Mouse (Mus musculus): ENCODE results near the gene Cetn3. TPM values are rescaled to one million over a fixed set of nuclear protein-coding genes. Genes with fewer than 3 reads are reported as not detected.

Gene Cetn3
- total and polyA plus RNA-seq, 3 experiments, result 55.6 to 211 (median 158) TPM

- TF ChIP-seq BHLHE40 (IDR thresholded peaks at IDR 0.05; ENCODE audit: low read depth, low read length) (no peak), TBP (conservative IDR thresholded peaks at IDR 0.05; ENCODE audit: low read depth, low read length) (no peak), RAD21 (IDR thresholded peaks at IDR 0.05; ENCODE audit: low read depth, low read length) (no peak), MXI1 (IDR thresholded peaks at IDR 0.05; ENCODE audit: low read depth, low read length) (no peak), JUND (conservative IDR thresholded peaks at IDR 0.05; ENCODE audit: low read depth, low read length) (0 out of 2 replicates have a peak, but pooled peaks have one; percentile 9), MYC (IDR thresholded peaks at IDR 0.05; ENCODE audit: low read depth, low read length) (no peak), SIN3A (IDR thresholded peaks at IDR 0.05; ENCODE audit: low read length) (no peak), IRF4 (IDR thresholded peaks at IDR 0.05; ENCODE audit: low read depth, low read length) (peak; percentile 58; the same call in 1 of the 2 replicates), EP300 (IDR thresholded peaks at IDR 0.05; ENCODE audit: low read length) (peak; percentile 56)
- Histone ChIP-seq H3K27me3 (replicated peaks) (no peaks in the 10 kb centered on the region), H3K9me3 (replicated peaks; ENCODE audit: low read length) (no peaks in the 10 kb centered on the region), H3K4me3 (replicated peaks in 1 of 3; ENCODE audit: low read depth in 2 of 3, low read length in 2 of 3, poor library complexity in 1 of 3) (no peak overlapping the region), H3K9ac (ENCODE audit: insufficient read depth, low read depth) (no peak overlapping the region), H3K4me2 (ENCODE audit: insufficient read depth, low read depth, poor library complexity, severe bottlenecking) (no peak overlapping the region), H3K36me3 (replicated peaks in 1 of 2; ENCODE audit: control insufficient read depth in 1 of 2, insufficient read depth in 1 of 2, low read length in 1 of 2) (no peaks in the 10 kb centered on the region), H3K4me1 (ENCODE audit: control insufficient read depth in 1 of 2, insufficient read depth in 2 of 2) (peaks cover 11 to 19% of the 10 kb centered on the region in 2 experiments; a peak in 3 of 4 replicates), H3K79me2 (replicated peaks; ENCODE audit: control insufficient read depth, extremely low read depth, insufficient read depth, poor library complexity, severe bottlenecking) (no peaks in the 10 kb centered on the region), H3K27ac (ENCODE audit: insufficient read depth, low read depth) (no peak overlapping the region)
- in situ Hi-C loops (cut with MboI; ENCODE audit: low pct_ligation_motif_present, low pct_unique_long_range_greater_than_20kb, low sequenced_read_pairs) (no loop called here), dilution Hi-C loops (cut with MboI; ENCODE audit: extremely low pct_ligation_motif_present, extremely low pct_unique_long_range_greater_than_20kb, low sequenced_read_pairs) (no loop called here)
- DNase-seq (ENCODE audit: extremely low read depth), result peak; percentile 11
These were observed 56.1 kb downstream of the Cetn3 start for GRCm38 (mm10) chr13:81838948-81839347.

- Histone ChIP-seq H3K4me2 (ENCODE audit: insufficient read depth, low read depth, poor library complexity, severe bottlenecking) (0 out of 2 replicates have a peak overlapping the region, but pooled peaks have one; percentile 16), H3K79me2 (replicated peaks; ENCODE audit: control insufficient read depth, extremely low read depth, insufficient read depth, poor library complexity, severe bottlenecking) (no peaks in the 10 kb centered on the region), H3K27ac (ENCODE audit: insufficient read depth, low read depth) (no peak overlapping the region), H3K27me3 (replicated peaks) (no peaks in the 10 kb centered on the region), H3K4me1 (ENCODE audit: control insufficient read depth in 1 of 2, insufficient read depth in 2 of 2) (peaks cover 11 to 19% of the 10 kb centered on the region in 2 experiments; a peak in 3 of 4 replicates), H3K4me3 (replicated peaks in 1 of 3; ENCODE audit: low read depth in 2 of 3, low read length in 2 of 3, poor library complexity in 1 of 3) (no peak overlapping the region), H3K9ac (ENCODE audit: insufficient read depth, low read depth) (no peak overlapping the region), H3K36me3 (replicated peaks in 1 of 2; ENCODE audit: control insufficient read depth in 1 of 2, insufficient read depth in 1 of 2, low read length in 1 of 2) (no peaks in the 10 kb centered on the region), H3K9me3 (replicated peaks; ENCODE audit: low read length) (no peaks in the 10 kb centered on the region)
- in situ Hi-C loops (cut with MboI; ENCODE audit: low pct_ligation_motif_present, low pct_unique_long_range_greater_than_20kb, low sequenced_read_pairs), result no loop called here
- TF ChIP-seq TBP (conservative IDR thresholded peaks at IDR 0.05; ENCODE audit: low read depth, low read length) (no peak), ZNF384 (IDR thresholded peaks at IDR 0.05; ENCODE audit: low read depth, low read length) (no peak), MAX (IDR thresholded peaks at IDR 0.05; ENCODE audit: low read length) (no peak), POLR2AphosphoS2 (IDR thresholded peaks at IDR 0.05; ENCODE audit: low read depth, low read length) (no peak), MYC (IDR thresholded peaks at IDR 0.05; ENCODE audit: low read depth, low read length) (no peak), HCFC1 (IDR thresholded peaks at IDR 0.05; ENCODE audit: low read depth, low read length) (no peak), KAT2A (IDR thresholded peaks at IDR 0.05; ENCODE audit: insufficient replicate concordance, low read length) (no peak)
- dilution Hi-C loops (cut with MboI; ENCODE audit: extremely low pct_ligation_motif_present, extremely low pct_unique_long_range_greater_than_20kb, low sequenced_read_pairs), result no loop called here
- DNase-seq (ENCODE audit: extremely low read depth), result no peak
These were observed 57.4 kb downstream of the Cetn3 start for GRCm38 (mm10) chr13:81840246-81840645.
